Mouse (Mus musculus): ENCODE measurements around the gene Gps2.

The Gps2 gene

GRCm38 (mm10) chr11:69965271-69966005, 51.8 kb downstream of the Gps2 start:
- DNase-seq: peak; percentile 85

Measured in heart, adult 11 months (tissue).